Mouse (Mus musculus) NIH3T3 (cell line): ENCODE measurements around the gene Gm49366.
"Not testable (repeated sequence)": the region's sequence is repeated elsewhere in the genome, so short reads cannot be mapped to it uniquely, and the experiment has no call there.

ENCODE experiments used
- DNase-seq: peaks from one replicate; pipeline ENCODE4 v3.0.0-alpha.2; 2012; ENCODE audit warnings: low read depth

Gm49366 gene

DNA sequence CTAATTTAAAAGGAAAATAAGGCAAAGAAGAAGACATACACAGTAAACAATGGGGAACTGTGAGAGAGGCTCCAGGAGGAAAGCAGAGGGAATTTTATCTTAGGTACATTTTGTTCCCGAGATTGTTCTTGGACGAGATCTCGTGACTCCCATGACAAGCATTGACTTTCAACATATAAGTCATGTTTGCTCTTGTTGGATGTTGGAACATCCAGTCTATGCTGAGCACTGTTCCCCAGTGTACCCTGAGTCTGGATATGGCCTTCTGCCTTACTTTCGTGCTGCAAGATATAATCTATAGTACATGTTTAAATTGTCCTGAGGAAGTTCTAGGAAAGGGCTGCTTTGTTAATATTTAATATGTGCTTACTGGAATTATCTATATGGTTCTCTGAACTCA, 45.8 kb downstream of the Gm49366 start:
- no peak for DNase-seq

DNA sequence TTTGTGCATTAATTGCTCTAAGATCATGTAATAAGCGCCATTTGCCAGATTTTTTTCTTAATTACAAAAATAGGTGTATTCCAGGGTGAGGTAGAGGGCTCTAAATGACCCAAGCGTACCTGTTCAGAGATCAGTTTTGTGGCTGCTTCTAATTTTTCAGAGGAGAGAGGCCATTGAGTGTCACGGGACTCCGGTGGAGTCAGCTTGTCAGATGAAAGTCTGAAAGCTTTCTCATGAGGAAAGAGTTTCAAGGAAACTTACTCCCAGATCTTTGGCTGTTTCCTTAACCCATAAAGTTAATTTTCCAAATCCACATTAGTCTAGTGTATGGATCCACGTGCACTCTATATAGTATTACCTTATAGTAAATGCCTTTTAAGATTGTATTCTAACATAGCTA, 55.9 kb downstream of the Gm49366 start:
- DNase-seq = not testable (repeated sequence)

DNA sequence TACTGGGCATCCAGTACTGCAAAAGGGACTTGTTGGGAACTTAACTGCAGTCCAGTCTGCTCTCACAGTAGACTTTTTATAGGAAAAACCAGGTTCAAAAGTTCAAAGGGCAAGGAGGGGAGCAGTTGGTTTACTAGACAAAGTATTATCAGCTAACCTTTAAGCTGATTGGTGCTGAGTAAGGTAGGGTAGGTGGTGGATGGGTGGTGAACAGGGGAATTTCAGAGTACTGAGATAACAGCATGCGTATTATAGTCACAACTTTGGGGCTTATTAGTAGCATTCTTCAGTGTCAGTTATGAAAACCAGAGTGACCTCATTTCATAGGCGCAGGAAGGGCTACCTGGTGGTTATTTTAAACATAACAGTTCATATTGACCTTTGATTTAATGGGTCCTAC, 60.9 kb downstream of the Gm49366 start:
- DNase-seq = no peak

DNA sequence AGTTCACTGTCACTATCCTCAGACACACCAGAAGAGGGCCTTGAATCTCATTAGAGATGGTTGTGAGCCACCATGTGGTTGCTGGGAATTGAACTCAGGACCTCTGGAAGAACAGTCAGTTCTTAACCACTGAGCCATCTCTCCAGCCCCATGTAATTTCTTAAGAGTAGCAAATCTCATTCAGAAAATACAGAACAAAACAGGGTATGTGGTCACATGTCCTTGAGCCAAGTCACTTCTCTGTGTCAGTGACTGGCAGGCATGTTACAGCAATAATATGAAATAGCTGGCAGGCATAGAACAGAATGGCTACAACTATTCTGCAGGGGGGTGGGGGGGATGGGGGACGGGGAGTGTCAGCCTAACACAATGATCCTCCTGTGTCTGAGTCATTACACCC, 61.3 kb downstream of the Gm49366 start:
- DNase-seq = no peak

DNA sequence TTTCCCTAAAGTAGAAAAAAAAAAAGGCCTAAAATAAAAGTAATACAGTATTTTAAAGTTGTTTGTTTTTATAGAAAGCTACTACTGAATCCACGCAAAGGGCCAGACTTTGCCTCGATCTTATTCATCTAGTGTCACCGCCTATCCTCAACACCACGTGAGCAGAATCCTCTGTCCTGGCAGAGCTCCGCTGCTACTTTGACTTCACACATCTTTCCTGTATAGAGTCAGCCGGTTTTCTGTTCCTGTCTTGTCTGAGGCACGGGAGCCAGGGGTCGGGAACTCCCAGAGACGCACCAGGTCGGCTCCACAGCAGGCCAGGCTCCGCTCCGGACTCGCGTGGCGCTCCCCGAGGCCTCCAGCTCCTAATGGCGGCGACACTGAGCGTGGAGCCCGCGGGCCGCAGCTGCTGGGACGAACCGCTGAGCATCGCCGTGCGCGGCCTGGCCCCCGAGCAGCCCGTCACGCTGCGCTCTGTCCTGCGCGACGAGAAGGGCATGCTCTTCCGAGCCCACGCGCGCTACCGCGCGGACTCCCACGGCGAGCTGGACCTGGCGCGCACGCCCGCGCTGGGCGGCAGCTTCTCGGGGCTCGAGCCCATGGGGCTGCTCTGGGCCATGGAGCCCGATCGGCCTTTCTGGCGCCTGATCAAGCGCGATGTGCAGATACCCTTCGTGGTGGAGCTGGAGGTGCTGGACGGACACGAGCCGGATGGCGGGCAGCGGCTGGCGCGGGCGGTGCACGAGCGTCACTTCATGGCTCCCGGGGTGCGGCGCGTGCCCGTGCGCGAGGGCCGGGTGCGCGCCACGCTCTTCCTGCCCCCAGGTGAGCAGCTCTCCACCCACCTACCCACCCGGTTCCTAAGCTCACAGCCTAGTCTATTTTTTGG, 62.1 kb downstream of the Gm49366 start, which contains the start of gene Acot6:
Acot6 (plus strand) TSS at position 51 of the 889 bp plus-strand sequence.
- DNase-seq = not testable (repeated sequence)

DNA sequence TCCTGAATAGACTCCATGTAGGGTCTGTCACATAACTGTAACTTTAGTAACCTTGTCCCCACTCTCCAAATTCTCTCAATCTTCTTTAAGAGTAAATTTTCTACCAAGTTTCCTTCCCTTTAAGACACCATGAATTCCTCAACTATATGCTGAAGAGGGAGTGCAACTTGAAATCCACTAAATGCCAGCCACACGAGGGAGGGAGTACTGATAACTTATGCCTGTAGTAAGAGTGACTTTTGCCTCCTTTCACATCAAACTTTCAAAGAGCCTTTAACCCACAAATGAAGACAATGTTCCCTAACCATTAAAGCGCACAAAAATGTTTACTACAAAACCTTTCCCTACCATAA, 62.7 kb downstream of the Gm49366 start:
- no peak for DNase-seq

DNA sequence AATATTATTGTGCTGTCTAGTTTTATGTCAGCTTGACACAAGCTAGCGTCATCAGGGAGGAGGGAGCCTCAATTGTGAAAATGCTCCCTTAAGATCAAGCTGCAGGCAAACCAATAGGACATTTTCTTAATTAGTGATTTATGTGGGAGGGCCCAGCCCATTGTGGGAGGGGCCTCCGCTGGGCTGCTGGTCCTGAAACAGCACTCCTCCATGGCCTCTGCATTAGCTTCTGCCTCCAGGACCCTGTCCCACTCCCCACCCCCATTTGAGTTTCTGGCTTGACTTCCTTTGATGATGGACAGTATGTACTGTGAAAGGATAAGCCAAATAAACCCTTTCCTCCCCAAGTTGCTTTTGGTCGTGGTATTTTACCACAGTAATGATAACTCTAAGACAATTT, 68.3 kb downstream of the Gm49366 start:
- DNase-seq = no peak

DNA sequence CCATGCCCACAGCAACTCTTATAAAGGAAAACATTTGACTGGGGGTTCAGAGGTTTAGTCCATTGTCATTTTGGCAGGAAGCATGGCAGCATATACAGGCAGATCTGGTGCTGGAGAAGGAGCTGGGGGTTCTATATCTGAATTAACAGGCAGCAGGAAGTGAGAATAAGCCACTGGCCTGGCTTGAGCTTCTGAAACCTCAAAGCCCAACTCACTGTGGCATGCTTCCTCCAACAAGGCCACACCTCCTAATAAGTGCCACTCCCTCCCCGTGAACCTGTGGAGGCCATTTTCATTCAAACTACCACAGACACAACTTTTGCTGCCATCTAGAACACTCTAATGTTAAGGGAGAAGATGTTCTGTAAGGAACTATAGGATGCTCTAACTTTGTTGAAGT, 69.0 kb downstream of the Gm49366 start:
- no peak for DNase-seq
